Mouse (Mus musculus) thymus, adult 2 months (tissue): ENCODE data around the gene Mrpl12.

ENCODE experiments used
- CTCF ChIP-seq: fragments of 200-500 bp; IDR thresholded peaks from 2 replicates; pipeline ENCODE4 v1.5.1; 2012; ENCODE audit warnings: mild to moderate bottlenecking, control low read depth, low read length, moderate library complexity, borderline replicate concordance; ENCODE audit not compliant: control insufficient read depth, poor library complexity, insufficient read depth; ENCODE audit errors: extremely low read depth
- POLR2A ChIP-seq: fragments of 200-500 bp; IDR thresholded peaks from 2 replicates; pipeline ENCODE4 v1.6.1; 2012; ENCODE audit warnings: mild to moderate bottlenecking, low read length, control low read depth, moderate library complexity; ENCODE audit not compliant: control insufficient read depth, poor library complexity, insufficient read depth; ENCODE audit errors: extremely low read depth

DNA sequence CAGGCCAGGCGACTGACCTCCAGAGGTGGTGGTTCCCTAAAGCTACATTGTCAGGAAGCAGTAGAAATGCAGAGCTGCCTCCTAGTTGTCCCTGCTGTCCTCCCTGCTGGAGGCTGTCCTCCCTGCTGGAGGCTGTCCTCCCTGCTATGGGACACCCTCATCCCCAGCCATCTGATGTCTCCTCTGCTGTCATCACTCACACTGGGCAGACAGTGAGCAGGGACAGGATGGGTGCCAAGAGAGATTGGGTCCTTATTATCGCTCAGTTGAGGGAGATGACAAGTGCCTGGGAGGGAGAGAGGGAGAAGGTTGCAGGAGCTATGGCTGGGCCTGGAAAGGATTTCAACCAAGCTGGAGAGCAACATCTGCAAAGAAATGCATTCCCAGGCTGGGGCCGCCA, 50.7 kb downstream of the Mrpl12 start:
- no peak for TF ChIP-seq CTCF
- no peak for TF ChIP-seq POLR2A
